Mouse (Mus musculus): ENCODE measurements at regions not wholly inside any gene's neighbourhood (a gene's known extent, or its start where the extent isn't known, plus 50 kb on each side); places are given as distances from the start of the nearest gene placed in this dataset.
"Not testable (repeated sequence)": the region's sequence is repeated elsewhere in the genome, so short reads cannot be mapped to it uniquely, and the experiment has no call there.

GRCm38 (mm10) chr4:55206226-55206625 is 143.6 kb upstream of the Rad23b start:
- no peak for DNase-seq

GRCm38 (mm10) chr4:55207749-55208385 is 142.0 kb upstream of the Rad23b start:
- DNase-seq, result no peak

- no peak for DNase-seq
Measured at GRCm38 (mm10) chr4:55208386-55209345, 141.2 kb upstream of the Rad23b start.

GRCm38 (mm10) chr4:55215425-55216174 is 134.2 kb upstream of the Rad23b start:
- DNase-seq, result no peak

DNA sequence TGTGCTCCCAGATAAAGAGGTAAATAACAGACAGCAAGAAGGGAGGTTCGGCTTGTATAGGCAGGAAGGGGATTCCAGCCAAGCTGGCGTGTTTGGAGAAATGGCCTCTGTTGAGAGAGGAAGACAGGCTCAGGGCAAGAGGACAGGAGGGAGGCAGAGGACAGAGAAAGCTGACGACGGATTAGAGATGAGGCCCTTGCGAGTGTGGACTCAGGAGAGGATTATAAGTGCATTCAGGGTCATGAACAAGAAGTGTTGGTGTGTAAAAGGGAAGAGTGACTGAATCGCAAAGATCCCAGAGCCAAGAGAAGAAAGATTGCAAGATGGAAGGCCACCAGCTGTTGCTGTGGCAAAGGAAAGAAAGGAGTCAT is 133.7 kb upstream of the Rad23b start:
- DNase-seq, result no peak

DNA sequence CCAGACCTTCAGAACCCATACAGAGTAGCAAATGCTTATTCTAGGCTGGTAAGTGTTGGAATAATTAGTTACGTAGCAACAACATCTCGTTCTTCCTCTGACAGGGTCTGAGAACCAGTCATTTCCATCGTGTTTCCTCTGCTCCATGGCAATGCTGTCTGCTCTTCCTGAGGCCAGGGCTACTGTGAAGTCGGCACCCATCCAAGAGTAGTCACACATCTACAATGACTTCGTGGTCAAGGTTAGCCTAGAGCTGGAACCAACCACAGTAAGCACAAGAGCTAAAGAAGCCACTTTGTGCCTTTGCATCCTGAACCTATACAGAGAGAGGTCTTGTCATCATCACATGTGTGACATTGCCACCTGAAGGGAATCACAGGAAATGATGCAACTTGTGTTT is 124.1 kb upstream of the Rad23b start:
- no peak for DNase-seq

GRCm38 (mm10) chr4:55227394-55227793 is 122.4 kb upstream of the Rad23b start:
- DNase-seq, result no peak

GRCm38 (mm10) chr4:55231522-55231921 is 118.3 kb upstream of the Rad23b start:
- DNase-seq, result peak in 1 of 2 experiments; percentile 2

- no peak for DNase-seq
Measured at GRCm38 (mm10) chr4:55237856-55238255, 112.0 kb upstream of the Rad23b start.

GRCm38 (mm10) chr4:55240450-55240849 is 109.4 kb upstream of the Rad23b start:
- peak; percentile 73 to 75 for DNase-seq

GRCm38 (mm10) chr4:55242331-55242730 is 107.5 kb upstream of the Rad23b start:
- no peak for DNase-seq

DNA sequence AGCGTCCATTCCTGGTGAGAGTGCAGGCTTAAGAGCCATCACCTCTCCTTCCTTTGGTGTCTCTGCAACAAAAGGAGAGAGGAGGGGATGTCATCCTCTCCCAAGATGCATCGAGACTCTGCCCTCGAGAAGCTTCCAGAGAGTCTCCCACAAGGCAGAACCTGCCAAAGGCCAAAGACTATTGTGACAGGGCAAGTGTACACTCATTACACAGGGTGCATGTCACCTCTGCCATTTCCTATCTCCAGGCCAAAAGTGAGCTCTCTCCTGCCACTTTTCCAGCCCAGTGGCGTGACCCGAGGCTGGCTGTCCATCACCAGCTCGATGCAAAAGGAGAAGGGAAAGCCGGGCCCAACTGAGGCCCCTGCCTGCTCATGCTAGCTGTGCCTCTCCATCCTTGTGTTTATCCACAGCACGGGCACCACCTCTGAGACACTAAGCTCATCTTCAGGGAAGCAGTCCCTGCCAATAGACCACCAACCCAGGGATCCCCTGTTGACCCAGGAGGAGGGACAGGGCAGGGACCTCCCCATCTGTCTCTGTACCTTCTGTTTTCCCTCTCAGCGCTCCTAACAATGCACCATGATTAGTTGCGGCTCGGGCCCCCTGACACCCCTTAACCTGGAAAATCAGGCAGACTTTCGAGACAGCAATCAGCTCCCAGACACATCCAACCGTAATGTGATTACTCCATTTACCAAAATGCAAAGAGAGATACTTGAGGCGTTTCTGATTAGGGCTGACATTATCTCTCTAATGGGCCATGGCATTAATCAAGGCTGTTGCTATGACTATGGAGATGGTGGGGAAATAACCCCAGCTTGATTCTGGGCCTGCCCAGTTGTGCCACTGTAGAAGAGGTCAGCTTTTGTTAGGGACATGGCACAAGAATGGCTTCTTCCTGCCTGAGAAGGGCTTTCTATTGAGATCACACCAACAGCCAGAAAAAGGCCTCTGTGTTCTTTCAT is 106.5 kb upstream of the Rad23b start:
- DNase-seq, result no peak

DNA sequence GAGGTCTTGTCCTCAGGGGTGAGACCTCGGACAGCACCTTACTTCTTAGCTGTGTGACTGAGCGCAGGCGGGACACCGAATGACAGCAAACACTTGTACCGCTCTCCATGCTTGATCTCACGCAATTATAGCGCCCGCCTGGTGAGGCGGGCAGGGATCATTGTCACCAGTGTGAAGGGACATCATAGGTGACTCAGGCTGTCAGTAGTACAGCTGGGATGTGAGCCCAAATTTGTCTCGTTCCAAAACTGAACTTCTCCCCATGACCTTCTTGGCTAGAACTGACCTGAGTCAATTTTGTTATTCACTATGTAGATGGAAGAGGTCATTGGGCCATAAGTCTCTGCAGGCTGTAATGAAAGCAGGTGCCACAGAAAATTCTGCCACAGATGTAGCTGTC is 104.1 kb upstream of the Rad23b start:
- no peak for DNase-seq

DNA sequence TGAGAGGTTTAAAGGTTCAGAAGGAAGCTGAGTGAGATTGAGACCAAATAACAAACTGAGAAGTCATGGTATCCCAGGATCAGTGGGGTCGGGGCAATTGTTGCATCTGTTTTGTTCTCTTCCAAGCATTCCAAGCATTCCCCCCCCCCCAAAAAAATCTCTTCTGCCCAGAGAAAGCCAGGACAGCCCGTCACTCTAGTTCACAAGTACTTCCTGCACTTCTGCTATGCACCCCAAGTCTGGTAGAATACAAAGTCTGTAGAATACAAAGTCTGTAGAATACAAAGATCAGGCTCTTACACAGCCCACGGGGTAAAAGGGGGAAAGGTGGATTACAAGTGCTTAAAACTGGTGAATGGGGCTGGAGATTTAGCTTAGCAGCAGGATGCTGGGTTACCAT is 99.5 kb upstream of the Rad23b start:
- no peak for DNase-seq

DNA sequence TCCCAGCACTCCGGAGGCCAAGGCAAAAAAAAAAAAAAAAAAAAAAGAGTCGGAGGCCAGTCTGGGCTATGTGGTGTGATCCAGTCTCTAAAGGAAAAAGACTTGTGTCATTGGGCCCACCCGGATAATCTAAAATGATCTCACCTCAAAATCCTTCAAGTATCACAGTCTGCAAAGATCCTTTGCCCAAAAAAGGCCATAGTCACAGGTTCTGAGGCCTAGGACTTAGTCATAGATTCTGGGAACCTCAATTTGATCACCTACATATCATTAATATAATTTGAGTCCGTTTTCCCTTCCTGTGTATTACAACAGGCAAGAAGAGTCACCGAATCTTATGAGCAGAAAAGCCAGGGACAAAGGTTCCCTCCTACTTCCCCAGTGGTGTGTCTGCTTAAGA is 98.3 kb upstream of the Rad23b start:
- DNase-seq, result no peak

- DNase-seq, result no peak
Measured at GRCm38 (mm10) chr4:55253769-55254168, 96.1 kb upstream of the Rad23b start.

DNA sequence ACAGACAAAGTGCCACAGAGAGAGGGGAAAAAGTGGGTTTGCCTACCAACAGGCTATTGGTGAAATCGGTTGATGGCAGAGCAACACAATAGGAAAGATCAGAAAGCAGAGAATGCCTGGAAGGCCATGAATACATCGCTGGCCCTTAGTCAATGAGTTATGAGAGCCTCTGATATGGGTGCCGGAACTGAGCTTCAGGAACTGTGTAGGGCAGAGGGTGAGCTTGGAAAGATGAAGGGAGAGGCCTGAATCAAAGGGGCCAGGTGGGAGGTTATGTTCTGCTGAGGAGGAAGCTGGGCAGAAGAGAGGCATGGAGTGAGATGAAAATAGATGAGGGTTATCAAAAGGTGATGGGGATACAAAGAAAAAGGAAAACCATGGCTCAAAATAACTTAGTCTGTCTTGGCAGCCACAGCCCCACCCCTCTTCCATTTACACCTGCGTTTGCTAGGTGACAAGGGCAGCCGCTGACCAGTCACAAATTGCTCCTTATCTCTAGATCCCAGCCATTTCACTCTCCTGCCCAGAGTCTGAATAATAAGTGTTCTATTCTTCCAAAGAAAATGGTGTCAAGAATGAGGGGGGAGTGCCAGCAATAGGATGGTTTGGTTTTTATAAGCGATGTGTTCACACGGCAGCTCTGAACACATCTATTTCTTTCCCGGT is 77.7 kb upstream of the Rad23b start:
- no peak for DNase-seq

DNA sequence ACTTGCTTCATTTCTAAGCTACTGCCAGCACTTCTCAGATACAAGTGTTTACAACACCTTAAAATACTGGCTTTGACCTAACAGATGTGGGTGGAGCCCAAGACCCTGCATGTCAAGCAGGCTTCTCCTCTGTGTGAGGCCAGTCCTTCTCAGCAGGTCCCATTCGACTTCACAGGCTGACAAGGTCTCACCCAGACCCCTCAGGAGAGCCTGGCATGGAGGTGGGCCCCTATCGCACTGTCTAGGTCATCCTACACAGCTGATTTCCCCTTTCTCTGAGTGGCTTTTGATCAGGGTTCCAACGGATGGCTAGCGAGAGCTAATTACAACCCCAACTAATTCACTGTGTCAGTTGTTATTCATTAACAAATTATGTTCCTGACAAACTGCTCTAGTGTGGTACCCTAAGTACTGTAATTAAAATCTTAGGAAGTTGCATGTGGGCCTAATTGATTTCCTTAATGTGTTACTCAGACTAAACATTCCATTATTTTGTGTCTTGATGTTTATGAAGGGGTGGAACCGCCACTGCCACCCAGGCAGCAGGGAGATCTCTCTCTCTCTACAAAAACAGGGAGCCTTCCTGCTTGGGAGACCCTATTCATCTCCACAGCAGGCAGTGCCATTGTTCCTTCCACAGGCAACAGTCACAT is 73.4 kb upstream of the Rad23b start:
- no peak for DNase-seq

- not testable (repeated sequence) for DNase-seq
Measured at GRCm38 (mm10) chr4:55279351-55279750, 70.5 kb upstream of the Rad23b start.

GRCm38 (mm10) chr4:55280706-55281105 is 69.1 kb upstream of the Rad23b start:
- peak; percentile 61 to 62 for DNase-seq

DNA sequence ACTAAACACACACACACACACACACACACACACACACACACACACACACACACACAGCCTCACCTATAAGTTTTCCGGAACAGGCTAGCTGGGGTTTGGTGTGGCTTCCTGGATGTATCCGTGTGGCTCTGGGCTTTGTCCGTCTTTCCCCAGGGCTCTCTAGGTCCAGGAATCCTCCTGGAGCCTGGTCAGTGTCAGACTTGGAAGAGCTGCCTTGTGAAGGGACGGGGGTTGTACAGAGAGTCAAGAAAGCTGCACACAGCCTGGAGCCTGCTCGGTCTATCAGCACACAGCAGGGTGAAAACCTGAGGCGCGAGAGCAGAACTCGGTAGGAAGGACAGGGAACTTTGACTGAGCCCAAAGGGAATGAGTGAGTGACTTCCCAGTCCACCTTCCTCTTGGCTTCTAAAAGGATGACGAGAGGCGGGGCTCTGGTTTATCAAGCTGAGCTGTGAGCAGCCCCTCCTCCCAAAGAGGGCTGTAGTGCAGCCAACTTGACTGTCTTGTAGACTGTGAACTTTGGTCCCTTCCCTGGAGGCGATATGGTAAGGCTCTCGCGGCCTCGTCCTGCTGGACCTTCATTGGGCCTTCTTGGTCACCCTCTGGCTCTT is 68.3 kb upstream of the Rad23b start:
- no peak for DNase-seq

Measured in B cell, adult 2 months (primary cell).